Mouse (Mus musculus) midbrain, embryonic 11.5 days (tissue): ENCODE measurements at regions not wholly inside any gene's neighbourhood (a gene's known extent, or its start where the extent isn't known, plus 50 kb on each side); places are given as distances from the start of the nearest gene placed in this dataset.

Experiments
- ATAC-seq: fragments of 200-750 bp; cut with Nextera tagmentation; 2 replicates; pipeline ENCODE4 v1.8.0; 2017; ENCODE audit warnings: moderate TSS enrichment, moderate library complexity; ENCODE audit not compliant: low FRiP score
- DNase-seq: peaks from one replicate; pipeline ENCODE4 v3.0.0; 2015; ENCODE audit warnings: low spot score; ENCODE audit errors: missing footprints
- H3K27ac ChIP-seq: fragments of 300-500 bp; sonication (generic); 2 replicates; pipeline ENCODE4 v1.5.1; 2014; ENCODE audit warnings: low read depth, low read length
- H3K27me3 ChIP-seq: fragments of 300-500 bp; sonication (generic); 2 replicates; pipeline ENCODE4 v1.6.1; 2014; ENCODE audit warnings: mild to moderate bottlenecking, low read length, moderate library complexity, mixed read lengths; ENCODE audit not compliant: control insufficient read depth, insufficient read depth
- H3K36me3 ChIP-seq: fragments of 300-500 bp; sonication (generic); 2 replicates; pipeline ENCODE4 v1.6.1; 2014; ENCODE audit warnings: mild to moderate bottlenecking, low read length, moderate library complexity, mixed read lengths; ENCODE audit not compliant: control insufficient read depth, insufficient read depth
- H3K4me1 ChIP-seq: fragments of 300-500 bp; sonication (generic); 2 replicates; pipeline ENCODE4 v1.6.1; 2014; ENCODE audit warnings: low read length; ENCODE audit not compliant: control insufficient read depth, insufficient read depth
- H3K4me2 ChIP-seq: fragments of 300-500 bp; sonication (generic); 2 replicates; pipeline ENCODE4 v1.6.1; 2014; ENCODE audit warnings: mild to moderate bottlenecking, moderate library complexity
- H3K4me3 ChIP-seq: fragments of 300-500 bp; sonication (generic); 2 replicates; pipeline ENCODE4 v1.5.1; 2014; ENCODE audit warnings: low read depth, low read length
- H3K9ac ChIP-seq: fragments of 300-500 bp; sonication (generic); 2 replicates; pipeline ENCODE4 v1.6.1; 2014; ENCODE audit warnings: low read length
- H3K9me3 ChIP-seq: fragments of 300-500 bp; sonication (generic); 2 replicates; pipeline ENCODE4 v1.6.1; 2016; ENCODE audit warnings: low read length; ENCODE audit not compliant: control insufficient read depth
- WGBS: fragments of 180-500 bp; shearing (Covaris S2); extraction: QIAGEN DNeasy Blood & Tissue Kit; methylation state at CpG from one replicate; pipeline ENCODE4 v1.1.7; 2014; 5-methylcytosine and 5-hydroxymethylcytosine counted together

DNA sequence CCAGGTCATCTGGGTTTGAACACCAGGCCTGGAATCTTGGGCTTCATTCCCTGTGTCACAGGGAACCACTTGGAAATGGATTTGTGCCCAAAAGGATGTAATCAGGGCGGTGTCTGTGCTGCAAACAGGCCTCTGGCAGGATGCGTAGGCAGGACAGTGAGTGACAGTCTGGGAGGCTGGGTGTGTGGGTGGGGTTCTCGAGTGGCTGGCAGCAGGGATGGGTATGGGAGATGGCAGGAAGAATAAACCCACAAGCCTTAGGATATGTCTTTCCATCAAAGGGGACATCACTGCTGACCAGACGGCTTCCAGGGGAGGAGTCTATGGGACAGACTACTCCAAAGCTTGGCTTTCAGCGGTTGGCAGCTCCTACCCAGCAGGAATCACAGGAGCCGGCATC lies 150.5 kb upstream of the Nectin1 start:
- Histone ChIP-seq H3K36me3 (no peaks in the 10 kb centered on the region), H3K9me3 (no peaks in the 10 kb centered on the region), H3K4me2 (no peak overlapping the region), H3K9ac (no peak overlapping the region), H3K27ac (no peak overlapping the region), H3K4me1 (no peaks in the 10 kb centered on the region), H3K27me3 (no peaks in the 10 kb centered on the region), H3K4me3 (no peak overlapping the region)
- 81% methylated on average over 6 of the region's 6 CpGs for WGBS
- ATAC-seq, result no peak
- DNase-seq, result no peak

DNA sequence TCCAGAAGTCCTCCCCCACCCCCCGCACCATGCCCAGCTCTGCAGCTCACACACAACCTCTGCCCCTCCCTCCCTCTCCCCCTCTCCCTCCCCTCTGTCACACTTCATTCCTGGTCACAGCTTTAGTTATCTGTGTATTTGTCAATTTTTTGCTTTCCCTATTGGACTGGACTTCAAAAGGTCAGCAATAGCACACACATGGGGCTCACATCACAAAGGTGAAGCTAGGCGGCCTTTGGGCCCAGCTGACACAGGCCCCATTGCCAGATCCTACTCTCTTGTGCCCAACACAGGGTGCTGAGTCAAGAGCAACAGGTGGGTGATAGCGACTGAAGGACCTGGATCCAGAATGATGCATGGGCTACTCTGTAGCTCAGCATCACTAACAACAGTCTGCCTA lies 149.0 kb upstream of the Nectin1 start:
- Histone ChIP-seq H3K4me1 (no peaks in the 10 kb centered on the region), H3K36me3 (no peaks in the 10 kb centered on the region), H3K27ac (no peak overlapping the region), H3K9ac (no peak overlapping the region), H3K27me3 (no peaks in the 10 kb centered on the region), H3K4me3 (no peak overlapping the region), H3K9me3 (no peaks in the 10 kb centered on the region), H3K4me2 (no peak overlapping the region)
- 77% methylated on average over 3 of the region's 3 CpGs for WGBS
- DNase-seq (peak; percentile 2), ATAC-seq (no peak)

DNA sequence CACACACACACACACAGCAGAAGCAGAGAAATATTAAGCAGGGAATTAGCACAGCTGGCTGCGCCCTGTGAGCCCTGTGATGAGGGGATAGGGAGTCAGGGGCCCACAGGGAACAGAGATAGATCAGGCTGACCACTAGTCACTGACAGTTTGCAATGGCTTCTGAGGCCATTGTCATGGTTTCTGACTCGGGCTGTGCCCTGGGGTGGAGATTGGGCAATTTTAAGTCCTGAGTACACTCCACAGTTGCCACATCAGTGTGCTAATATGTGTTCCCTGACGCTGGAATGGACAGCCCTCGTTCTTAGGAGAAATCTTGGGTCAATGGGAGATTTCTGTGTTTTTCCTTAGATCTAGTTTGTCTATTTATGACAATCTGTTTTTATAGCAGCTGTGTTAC lies 148.3 kb upstream of the Nectin1 start:
- no peak for ATAC-seq
- WGBS, result 64% methylated on average over 4 of the region's 4 CpGs

DNA sequence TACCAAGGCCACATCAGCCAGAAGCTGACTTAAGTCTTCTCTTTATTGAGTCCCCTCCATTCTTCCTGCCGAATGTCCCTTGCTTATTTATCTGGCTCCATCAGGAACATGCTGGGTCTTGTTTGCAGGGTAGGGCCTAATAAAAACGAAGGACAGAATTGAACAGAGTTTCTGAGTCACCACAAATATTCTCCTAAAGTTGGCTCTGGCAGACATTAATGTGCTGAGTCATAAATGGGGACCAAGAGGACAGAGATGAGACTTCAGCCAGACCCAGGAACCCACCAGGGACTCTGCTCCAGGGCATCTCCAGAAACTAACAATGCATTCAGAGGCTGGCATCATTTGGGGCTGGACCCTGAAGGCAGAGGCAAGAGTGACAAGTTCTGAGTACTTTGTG lies 143.4 kb upstream of the Nectin1 start:
- 75% methylated on average over 2 of the region's 2 CpGs for WGBS
- no peak for ATAC-seq
- no peak overlapping the region for H3K27ac ChIP-seq

More for the DNA sequence above, 148.3 kb upstream of the Nectin1 start:
- Histone ChIP-seq H3K27me3 (no peaks in the 10 kb centered on the region), H3K4me1 (no peaks in the 10 kb centered on the region), H3K9ac (no peak overlapping the region), H3K4me3 (no peak overlapping the region), H3K4me2 (no peak overlapping the region), H3K9me3 (no peaks in the 10 kb centered on the region), H3K36me3 (no peaks in the 10 kb centered on the region), H3K27ac (no peak overlapping the region)
- DNase-seq, result peak; percentile 51

DNA sequence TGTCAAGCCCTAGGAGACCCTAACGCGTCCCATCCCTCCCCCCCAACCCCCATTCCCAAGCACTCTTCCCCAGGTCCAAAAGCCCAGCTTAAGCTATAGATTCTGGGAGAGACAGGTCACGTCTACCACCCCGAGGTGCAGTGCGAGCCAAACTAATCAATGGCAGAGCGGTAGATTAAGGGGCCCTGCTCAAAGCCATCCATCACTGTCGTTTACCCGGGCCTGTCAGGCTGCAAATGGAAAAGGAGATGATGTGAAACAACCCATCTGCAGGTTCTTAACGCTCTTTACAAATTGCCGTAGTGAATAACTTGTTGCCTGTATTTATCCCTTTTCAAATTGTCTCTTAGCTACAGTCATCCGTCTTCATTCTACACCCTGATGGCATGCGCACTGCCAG lies 126.2 kb upstream of the Nectin1 start:
- Histone ChIP-seq H3K27ac (no peak overlapping the region), H3K36me3 (no peaks in the 10 kb centered on the region), H3K4me2 (no peak overlapping the region), H3K27me3 (no peaks in the 10 kb centered on the region), H3K4me3 (no peak overlapping the region), H3K9me3 (no peaks in the 10 kb centered on the region), H3K9ac (no peak overlapping the region), H3K4me1 (no peaks in the 10 kb centered on the region)
- DNase-seq (no peak), ATAC-seq (no peak)
- WGBS, result 36% methylated on average over 12 of the region's 12 CpGs

More for the DNA sequence above, 143.4 kb upstream of the Nectin1 start:
- Histone ChIP-seq H3K27me3 (no peaks in the 10 kb centered on the region), H3K9me3 (no peaks in the 10 kb centered on the region), H3K9ac (no peak overlapping the region), H3K4me2 (no peak overlapping the region), H3K4me1 (no peaks in the 10 kb centered on the region), H3K4me3 (no peak overlapping the region), H3K36me3 (no peaks in the 10 kb centered on the region)
- DNase-seq, result peak; percentile 14

DNA sequence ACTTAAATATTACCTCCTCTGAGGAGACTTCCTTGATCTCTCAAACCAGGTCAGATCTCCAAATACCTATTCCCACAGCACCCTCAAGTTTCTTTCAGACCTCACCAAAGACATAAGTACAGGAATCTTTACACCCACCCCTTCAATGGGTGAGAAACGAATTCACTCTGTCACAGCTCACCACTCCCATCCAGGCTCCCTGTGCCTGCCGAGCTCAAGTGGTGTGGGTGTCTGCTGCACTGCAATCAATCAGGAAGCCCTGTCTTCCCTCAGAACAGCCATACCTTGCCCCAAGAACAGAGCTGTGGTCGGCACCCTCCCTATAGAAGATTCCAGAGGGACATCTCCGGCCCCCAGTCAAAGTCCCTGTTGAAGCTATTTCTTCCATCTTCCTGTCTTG lies 116.2 kb upstream of the Nectin1 start:
- Histone ChIP-seq H3K4me2 (no peak overlapping the region), H3K27me3 (no peaks in the 10 kb centered on the region), H3K4me3 (no peak overlapping the region), H3K4me1 (no peaks in the 10 kb centered on the region), H3K27ac (no peak overlapping the region), H3K9me3 (no peaks in the 10 kb centered on the region), H3K9ac (no peak overlapping the region), H3K36me3 (no peaks in the 10 kb centered on the region)
- 75% methylated on average over 4 of the region's 4 CpGs for WGBS
- no peak for ATAC-seq
- DNase-seq, result peak; percentile 28

DNA sequence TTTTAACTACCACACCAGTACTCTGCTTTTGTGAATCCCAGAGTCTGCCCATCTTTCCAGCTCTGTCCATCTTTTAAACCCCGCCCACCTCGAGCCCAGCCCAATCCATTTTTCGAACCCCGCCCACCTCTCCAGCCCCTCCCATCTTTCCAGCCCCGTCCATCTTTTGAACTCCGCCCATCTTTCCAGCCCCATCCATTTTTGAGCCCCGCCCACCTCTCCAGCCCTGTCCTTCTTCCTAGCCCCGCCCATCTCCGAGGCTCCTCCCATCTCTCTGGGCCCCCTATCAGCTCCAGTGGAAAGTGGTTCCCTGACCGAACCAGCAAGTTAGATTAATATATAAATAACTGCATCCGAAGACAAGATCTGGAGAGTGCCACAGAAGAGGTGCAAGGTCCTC lies 115.0 kb upstream of the Nectin1 start:
- H3K4me1 ChIP-seq, result no peaks in the 10 kb centered on the region
- WGBS, result 49% methylated on average over 11 of the region's 11 CpGs
- ATAC-seq, result no peak

DNA sequence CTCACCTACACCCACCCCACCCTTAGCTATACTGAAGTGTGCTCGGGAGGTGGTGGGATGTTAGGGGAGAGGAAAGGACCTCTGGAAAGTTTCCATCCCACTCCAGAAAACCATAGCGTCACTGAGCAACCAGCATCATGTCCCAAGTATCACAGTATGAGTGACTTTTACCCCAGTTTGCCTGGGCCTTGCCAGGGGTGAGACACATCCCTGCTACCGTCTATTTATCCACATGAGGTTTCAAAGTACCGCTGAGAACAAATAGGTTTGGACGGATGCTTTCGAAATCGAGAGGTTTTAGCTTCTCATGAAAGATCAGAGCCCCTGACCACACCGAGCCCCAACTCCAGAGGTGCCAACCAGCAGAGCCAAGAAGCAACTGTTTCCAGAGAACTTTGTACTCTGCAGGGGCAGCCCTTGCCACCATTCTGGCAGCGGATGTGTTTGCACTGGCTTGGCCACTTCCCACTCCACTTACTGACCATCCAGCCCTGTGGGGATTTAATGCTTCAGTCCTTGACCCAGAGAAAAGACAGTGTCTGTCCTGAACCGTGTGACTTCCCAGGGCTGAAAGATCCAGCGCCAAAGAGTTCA lies 107.3 kb upstream of the Nectin1 start:
- Histone ChIP-seq H3K9me3 (no peaks in the 10 kb centered on the region), H3K4me2 (no peak overlapping the region), H3K27ac (no peak overlapping the region), H3K27me3 (no peaks in the 10 kb centered on the region), H3K4me1 (no peaks in the 10 kb centered on the region), H3K36me3 (no peaks in the 10 kb centered on the region), H3K4me3 (no peak overlapping the region), H3K9ac (no peak overlapping the region)
- no peak for ATAC-seq
- peak; percentile 73 for DNase-seq
- WGBS, result 86% methylated on average over 11 of the region's 11 CpGs

More for the DNA sequence above, 115.0 kb upstream of the Nectin1 start:
- Histone ChIP-seq H3K4me3 (no peak overlapping the region), H3K9me3 (no peaks in the 10 kb centered on the region), H3K4me2 (no peak overlapping the region), H3K27me3 (no peaks in the 10 kb centered on the region), H3K27ac (no peak overlapping the region), H3K9ac (no peak overlapping the region), H3K36me3 (no peaks in the 10 kb centered on the region)
- peak; percentile 68 for DNase-seq

DNA sequence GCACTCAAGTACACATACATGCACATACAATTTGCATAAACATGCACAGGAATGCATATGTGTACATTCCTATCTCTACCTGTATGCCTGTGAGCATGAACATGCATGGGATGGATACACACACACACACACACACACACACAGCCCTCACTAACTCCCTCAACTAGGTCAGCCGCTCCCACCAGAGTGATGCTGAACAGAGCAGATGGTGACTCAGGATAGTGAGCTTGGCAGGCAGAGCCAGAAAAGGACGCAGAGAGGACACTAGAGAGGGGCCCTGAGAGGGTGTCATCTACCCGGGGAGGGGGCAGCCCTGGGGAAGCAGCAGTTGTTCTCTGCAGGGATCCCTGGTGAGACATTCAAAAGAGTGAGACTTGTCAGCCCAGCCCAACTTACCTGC lies 85.6 kb upstream of the Nectin1 start:
- no peak overlapping the region for H3K4me3 ChIP-seq
- no peaks in the 10 kb centered on the region for H3K4me1 ChIP-seq
- H3K27ac ChIP-seq, result no peak overlapping the region
- ATAC-seq, result no peak
- no peaks in the 10 kb centered on the region for H3K36me3 ChIP-seq
- H3K9ac ChIP-seq, result no peak overlapping the region
- WGBS, result 81% methylated on average over 3 of the region's 3 CpGs
- H3K4me2 ChIP-seq, result no peak overlapping the region
- H3K9me3 ChIP-seq, result no peaks in the 10 kb centered on the region
- H3K27me3 ChIP-seq, result no peaks in the 10 kb centered on the region
- no peak for DNase-seq
